Mouse (Mus musculus) subcutaneous adipose tissue, adult 2 months (tissue): Measurements from ENCODE around the gene Trpm1. TPM values are rescaled to one million over a fixed set of nuclear protein-coding genes. Genes with fewer than 3 reads are reported as not detected.

Experiments used
- polyA plus RNA-seq: library from polyadenylated mRNA; depleted of rRNA; stranded (reverse); fragments of >200 nt; gene quantifications from 2 replicates; pipeline ENCODE4 v1.2.3, GENCODE M21; 2012; ENCODE audit warnings: low replicate concordance; rRNA removed

Trpm1 gene
- polyA plus RNA-seq: 0.14 and 0.84 TPM in 2 replicates

DNA sequence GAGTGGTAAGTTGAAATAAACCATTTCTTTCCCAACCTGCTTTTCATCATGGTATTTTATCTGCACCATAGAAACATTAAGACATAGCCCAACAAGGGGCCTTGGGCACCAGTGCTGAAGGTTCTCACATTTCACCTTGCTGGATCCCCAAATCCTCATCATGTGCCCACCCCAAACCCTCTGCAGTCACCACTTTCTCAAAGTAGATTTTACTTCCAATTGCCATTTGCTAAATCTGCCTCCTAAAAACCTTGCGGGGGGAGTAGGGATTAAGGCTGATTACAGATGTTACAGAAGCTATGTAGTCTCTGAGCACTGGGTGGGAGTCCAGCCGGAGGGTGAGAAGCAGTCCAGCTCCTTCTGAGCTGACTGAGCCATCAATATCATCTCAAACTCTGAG is at the start of gene Trpm1:
TSS of gene Trpm1 (plus strand) at position 301 of the 400 bp plus-strand sequence.

DNA sequence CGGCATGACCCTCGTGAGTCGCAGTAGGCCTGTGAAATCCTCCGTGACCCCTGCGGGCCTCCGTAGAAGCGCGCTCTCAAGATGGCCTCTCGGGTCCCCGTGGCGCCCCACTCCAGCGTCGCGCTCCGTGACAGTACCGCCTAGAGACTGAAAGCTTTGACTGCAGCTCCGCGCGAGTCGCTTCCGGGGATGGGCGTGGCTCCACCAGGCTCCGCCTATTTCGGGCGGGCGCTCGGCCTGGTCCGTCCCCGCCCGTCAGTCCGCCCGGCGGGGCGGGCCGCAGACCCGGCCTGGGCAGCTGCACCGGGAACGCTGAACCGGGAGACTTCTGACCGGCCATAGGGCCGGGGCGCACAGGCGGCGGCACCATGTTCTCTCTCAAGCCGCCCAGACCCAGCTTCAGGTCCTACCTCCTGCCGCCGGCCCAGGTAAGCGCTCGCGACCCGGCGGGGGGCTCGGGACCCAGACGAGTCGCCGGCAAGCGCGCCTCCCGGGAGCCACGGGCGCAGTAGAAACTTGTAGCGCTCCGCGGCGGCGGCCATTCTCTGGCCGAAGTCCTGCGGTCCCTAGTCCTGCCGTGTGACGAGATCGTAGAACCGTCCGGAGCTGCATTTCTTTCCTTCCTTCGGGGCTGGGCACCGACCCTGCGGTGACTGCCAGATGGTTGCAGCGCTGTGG is 133.9 kb downstream of the Trpm1 start, which contains the start of gene Mtmr10:
TSS of gene Mtmr10 (plus strand) at position 240 of the 678 bp plus-strand sequence.

Other genes starting within 250 kb of the Trpm1 start
- not detected in 2 replicates for gene E030018B13Rik, start 237.0 kb upstream of the Trpm1 start, polyA plus RNA-seq
- gene Klf13, start 214.9 kb upstream of the Trpm1 start, polyA plus RNA-seq: 48.7 and 49.0 TPM in 2 replicates
- 11.2 and 11.5 TPM in 2 replicates for gene Mtmr10, start 133.8 kb downstream of the Trpm1 start, polyA plus RNA-seq
- gene Fan1, start 220.3 kb downstream of the Trpm1 start, polyA plus RNA-seq: 4.6 and 5.1 TPM in 2 replicates
- gene Mphosph10, start 238.4 kb downstream of the Trpm1 start, polyA plus RNA-seq: 1.0 and 1.8 TPM in 2 replicates
- gene Mcee, start 238.8 kb downstream of the Trpm1 start, polyA plus RNA-seq: 27.0 and 59.4 TPM in 2 replicates